Mouse (Mus musculus) layer of hippocampus, adult 2 months (tissue): Measurements from ENCODE around the gene Nos3. TPM values are rescaled to one million over a fixed set of nuclear protein-coding genes. Genes with fewer than 3 reads are reported as not detected.

Experiments
- DNase-seq, 2 experiments: peaks; one replicate each; pipeline ENCODE4 v3.0.0; 2022; ENCODE audit warnings: low spot score in 2 of 2
- H3K27ac ChIP-seq: fragments of 200-600 bp; 2 replicates; pipeline ENCODE4 v1.8.1; 2022
- H3K4me3 ChIP-seq: fragments of 200-600 bp; 2 replicates; pipeline ENCODE4 v1.8.1; 2022; ENCODE audit warnings: mild to moderate bottlenecking
- CTCF ChIP-seq: fragments of 200-600 bp; conservative IDR thresholded peaks from 2 replicates; pipeline ENCODE4 v1.8.1; 2022; ENCODE audit warnings: antibody characterized with exemption, mild to moderate bottlenecking, moderate library complexity
- total RNA-seq, 2 experiments: library from RNA; stranded (reverse); gene quantifications; 2 replicates each; pipeline ENCODE4 v1.2.3; 2021

The Nos3 gene
- total RNA-seq, 2 experiments from 2014 or later, result 6.6 to 7.8 TPM

DNA sequence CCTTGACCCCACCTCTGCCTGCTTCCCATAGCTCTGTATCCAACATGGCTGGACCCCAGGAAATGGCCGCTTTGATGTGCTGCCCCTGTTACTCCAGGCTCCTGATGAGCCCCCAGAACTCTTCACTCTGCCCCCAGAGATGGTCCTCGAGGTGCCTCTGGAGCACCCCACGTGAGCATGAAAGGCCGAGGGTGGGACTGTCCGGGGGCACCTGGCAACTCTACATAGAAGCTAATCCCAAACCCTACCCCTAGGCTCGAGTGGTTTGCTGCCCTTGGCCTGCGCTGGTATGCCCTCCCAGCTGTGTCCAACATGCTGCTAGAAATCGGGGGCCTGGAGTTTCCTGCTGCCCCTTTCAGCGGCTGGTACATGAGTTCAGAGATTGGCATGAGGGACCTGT lies 5.2 kb downstream of the Nos3 start:
- H3K4me3 ChIP-seq, result no peak overlapping the region
- no peak overlapping the region for H3K27ac ChIP-seq
- TF ChIP-seq CTCF, result no peak
- DNase-seq, result no peak

DNA sequence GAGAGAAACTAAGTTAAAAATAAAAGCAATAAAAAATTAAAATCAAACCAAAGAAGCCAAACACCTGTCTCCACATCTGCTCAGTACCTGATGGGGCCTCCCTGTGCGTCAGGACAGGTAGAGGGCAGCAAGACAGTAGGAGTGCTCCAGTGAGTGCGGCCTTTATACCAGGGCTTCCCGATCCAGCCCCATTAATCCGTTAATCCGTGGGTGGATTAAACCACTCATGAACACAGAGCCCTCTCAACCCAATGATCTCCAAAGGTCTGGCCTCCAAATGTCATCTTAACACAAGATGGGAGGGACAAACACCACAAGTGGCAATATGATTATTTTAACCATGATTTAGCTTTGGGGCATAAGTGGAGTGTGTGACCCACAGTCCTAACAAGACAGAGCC lies 9.2 kb downstream of the Nos3 start:
- no peak for DNase-seq
- no peak overlapping the region for H3K4me3 ChIP-seq
- TF ChIP-seq CTCF, result no peak
- H3K27ac ChIP-seq, result 0 out of 2 replicates have a peak overlapping the region, but pooled peaks have one; percentile 12

DNA sequence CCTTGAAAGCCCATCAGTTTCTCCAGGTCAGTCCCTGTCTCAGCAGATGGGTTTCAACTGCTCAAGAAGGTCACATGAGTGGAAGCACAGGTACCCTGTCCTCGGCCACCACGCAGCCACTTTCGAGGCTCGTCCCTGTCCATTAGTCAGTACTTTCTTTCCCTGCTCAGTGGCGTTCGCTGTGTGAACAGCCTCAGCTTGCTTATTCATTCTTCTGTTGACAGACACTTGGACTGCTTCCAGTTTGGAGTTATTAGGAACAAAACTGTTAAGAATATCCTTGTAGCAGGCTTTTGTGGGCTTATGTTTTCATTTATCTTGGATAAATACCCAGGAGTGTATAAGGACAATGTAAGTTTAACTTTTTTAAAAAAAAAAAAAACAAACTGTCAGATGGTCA lies 9.6 kb downstream of the Nos3 start:
- no peak for TF ChIP-seq CTCF
- 0 out of 2 replicates have a peak overlapping the region, but pooled peaks have one; percentile 12 for H3K27ac ChIP-seq
- no peak overlapping the region for H3K4me3 ChIP-seq
- DNase-seq, result no peak

DNA sequence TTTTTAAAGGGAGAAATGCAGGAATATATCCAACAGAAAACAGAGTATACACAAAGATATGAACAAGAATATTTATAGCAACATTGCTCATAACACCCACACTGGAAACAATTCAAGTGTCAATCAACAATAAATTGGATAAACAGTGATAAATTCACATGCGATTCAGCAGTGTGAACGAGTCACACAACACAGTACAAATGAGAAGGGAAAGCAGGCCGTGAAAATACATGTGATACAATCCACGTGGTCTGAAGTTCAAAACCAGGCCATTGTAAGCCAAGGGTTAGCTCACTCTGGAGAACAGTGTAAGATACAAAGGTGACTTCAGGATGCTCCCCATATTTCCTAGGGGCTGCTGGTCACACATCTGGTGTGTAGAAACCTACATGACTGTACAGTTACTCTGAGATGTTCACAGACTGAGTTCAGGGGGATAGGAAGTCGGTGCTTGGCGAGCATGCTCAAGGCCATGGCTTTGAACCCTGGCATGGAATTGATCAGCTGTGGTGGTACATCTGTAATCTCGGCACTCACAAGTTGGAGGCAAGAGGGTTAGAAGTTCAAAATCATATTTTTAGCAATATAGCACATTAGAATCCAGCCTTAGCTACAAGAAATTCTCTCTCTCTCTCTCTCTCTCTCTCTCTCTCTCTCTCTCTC lies 10.2 kb downstream of the Nos3 start:
- H3K27ac ChIP-seq, result no peak overlapping the region
- TF ChIP-seq CTCF, result no peak
- H3K4me3 ChIP-seq, result no peak overlapping the region
- no peak for DNase-seq

DNA sequence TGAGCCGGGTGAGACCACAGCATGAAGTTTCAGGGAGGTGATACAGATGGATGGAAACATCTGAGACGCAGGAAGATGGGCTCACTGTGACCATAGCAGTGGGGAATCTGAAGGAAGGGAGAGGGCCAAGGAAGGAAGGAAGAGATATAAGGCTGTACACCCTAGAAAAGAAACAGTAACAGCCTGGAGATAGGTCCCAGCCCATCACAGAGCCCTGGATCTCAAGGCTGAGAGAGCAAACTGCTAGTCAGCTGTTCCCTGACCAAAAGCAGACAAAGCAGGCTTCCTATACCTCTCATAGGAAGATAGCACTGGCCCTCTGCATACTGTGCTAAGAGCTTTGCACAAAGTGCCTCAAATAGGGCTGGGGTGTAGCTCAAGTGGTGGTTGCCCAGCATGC lies 14.1 kb downstream of the Nos3 start:
- no peak overlapping the region for H3K4me3 ChIP-seq
- no peak overlapping the region for H3K27ac ChIP-seq
- no peak for TF ChIP-seq CTCF
- DNase-seq, result no peak

DNA sequence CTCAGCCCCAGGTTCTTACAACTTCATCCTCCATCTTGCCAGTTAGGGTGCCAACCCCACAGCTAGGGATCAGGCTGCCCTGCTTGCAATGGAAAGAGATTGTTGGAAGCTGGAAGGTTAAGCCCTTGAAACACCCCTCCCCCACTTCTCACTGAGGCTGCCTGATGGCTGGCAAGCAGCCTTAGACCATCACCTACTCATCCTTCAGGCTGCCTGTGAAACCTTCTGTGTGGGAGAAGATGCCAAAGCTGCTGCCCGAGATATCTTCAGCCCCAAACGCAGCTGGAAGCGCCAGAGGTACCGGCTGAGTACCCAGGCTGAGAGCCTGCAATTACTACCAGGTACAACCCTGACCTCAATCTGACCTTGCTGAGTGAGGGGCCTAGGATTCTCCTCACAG lies 14.9 kb downstream of the Nos3 start:
- no peak for DNase-seq
- Histone ChIP-seq H3K27ac (no peak overlapping the region), H3K4me3 (no peak overlapping the region)
- TF ChIP-seq CTCF, result no peak

DNA sequence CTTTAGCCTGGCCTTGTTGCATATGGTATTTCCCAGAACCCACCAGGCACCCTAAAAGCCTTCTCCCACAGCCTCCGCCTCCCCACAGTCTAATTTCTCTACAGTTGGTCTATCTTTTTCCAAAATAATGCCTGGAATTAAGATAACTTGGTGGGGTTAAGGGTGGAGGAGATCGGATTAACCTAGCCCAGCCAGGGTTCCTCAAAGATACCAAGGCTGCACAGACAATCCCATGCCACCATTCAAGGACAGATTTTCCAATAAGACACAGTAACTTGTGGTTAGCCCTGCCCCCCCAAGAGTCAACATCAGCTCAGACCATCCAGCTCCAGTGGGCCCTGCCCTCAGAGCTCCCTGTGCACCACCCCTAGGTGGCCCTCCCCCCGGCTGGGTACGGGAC lies 15.9 kb downstream of the Nos3 start:
- no peak for TF ChIP-seq CTCF
- Histone ChIP-seq H3K4me3 (no peak overlapping the region), H3K27ac (no peak overlapping the region)
- DNase-seq, result no peak

DNA sequence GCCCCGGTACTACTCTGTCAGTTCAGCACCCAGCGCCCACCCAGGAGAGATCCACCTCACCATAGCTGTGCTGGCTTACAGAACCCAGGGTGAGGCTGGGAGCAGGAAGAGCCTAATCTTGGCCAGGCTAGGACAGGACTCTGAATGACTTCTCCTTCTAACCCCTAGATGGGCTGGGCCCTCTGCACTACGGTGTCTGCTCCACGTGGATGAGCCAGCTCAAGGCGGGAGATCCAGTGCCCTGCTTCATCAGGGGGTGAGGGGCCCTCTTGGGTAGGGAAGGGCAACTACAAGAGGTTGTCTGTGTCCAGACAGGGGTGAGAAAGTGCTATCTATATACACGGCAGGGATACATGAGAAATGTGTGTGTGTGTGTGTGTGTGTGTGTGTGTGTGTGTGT lies 16.9 kb downstream of the Nos3 start:
- no peak for TF ChIP-seq CTCF
- Histone ChIP-seq H3K27ac (no peak overlapping the region), H3K4me3 (no peak overlapping the region)
- no peak for DNase-seq

DNA sequence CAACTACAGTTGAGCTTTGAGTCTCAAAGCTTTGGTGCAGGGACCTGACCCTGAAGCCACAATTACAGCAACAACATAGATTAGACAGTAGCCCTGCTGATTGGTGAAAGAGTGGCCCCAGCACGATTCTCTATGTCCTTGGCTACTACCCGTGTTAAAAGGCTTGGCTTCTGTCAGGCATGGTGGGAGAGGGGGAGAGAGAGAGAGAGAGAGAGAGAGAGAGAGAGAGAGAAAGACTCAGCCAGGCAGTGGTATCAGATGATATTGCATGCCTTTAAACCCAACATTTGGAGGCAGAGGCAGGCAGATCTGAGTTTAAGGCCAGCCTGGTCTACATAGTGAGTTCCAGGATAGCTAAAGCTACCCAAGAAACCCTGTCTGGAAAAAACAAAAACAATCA lies 17.4 kb downstream of the Nos3 start:
- no peak for TF ChIP-seq CTCF
- no peak for DNase-seq
- Histone ChIP-seq H3K4me3 (no peak overlapping the region), H3K27ac (no peak overlapping the region)

DNA sequence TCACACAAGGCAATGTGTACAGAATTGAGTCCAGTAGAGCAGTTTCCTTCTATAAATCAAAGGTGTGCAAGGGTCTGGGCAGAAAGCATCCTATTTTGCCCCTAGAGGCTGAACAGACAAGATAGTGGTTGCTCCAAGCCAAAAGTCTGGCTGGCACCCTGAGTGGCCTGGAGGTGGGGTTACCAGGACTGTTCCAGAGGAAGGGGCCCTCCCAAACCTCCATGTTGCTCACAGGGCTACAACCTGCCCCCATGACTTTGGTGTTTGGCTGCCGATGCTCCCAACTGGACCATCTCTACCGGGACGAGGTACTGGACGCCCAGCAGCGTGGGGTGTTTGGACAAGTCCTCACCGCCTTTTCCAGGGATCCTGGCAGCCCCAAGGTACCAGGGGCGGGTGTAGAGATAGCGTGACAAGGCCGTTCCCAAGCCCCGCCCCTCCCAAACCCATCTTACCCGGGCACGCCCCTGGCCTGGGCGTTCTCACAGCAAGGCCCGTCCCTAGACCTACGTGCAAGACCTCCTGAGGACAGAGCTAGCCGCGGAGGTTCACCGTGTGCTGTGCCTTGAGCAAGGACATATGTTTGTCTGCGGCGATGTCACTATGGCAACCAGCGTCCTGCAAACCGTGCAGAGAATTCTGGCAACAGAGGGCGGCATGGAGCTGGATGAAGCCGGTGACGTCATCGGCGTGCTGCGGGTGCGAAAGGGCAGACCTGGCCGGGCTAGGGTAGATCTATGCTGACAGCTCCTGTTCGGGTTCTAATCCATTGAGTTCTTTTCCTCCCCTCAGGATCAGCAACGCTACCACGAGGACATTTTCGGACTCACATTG lies 18.6 kb downstream of the Nos3 start:
- Histone ChIP-seq H3K4me3 (peak overlapping the region; percentile 75), H3K27ac (peak overlapping the region; percentile 84)
- peak; percentile 88 to 90 for DNase-seq
- peak; percentile 75 for TF ChIP-seq CTCF

DNA sequence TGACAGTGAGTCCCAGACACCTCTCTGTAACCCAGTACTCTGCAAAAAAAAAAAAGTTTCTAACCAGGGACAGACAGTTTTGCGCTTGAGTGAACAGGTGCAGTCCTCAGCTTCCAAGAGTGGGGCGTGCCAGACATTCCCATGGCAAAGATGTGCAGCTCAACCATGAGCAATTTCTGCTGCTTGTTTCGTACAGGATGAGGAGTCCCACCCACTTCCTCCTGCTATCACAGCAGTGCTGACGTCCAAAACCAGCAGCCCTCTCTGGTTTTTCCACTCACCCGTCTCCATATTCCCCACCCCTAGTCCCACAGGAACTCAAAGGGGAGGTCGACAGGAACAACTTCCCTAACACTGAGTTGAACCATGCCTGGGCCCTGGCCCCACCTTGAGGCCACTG lies 19.8 kb downstream of the Nos3 start:
- TF ChIP-seq CTCF, result no peak
- peak in 1 of 2 experiments; percentile 63 for DNase-seq
- H3K4me3 ChIP-seq, result peak overlapping the region; percentile 75

DNA sequence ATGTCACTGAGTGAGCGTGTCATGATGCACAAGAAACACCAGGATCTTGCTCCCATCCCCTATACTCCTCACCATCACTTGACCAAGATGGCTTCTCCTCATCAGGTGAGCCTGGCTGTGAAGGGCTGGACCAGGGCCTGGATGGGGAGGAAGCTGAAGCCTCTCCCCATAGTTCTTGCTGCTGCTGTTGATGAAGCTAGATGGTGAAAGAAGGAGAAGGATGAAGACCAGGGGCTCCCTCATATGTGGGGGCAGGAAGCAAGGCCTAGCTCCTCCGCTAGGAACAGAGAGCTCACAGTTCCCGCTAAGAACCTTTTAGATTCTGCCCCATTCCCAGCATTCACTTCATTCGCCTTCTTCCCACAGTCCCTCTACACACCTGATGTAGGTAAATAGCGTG lies 20.8 kb downstream of the Nos3 start:
- DNase-seq, result no peak
- H3K4me3 ChIP-seq, result no peak overlapping the region
- TF ChIP-seq CTCF, result no peak
- H3K27ac ChIP-seq, result peak overlapping the region; percentile 84; the same call in 1 of the 2 replicates

More for the DNA sequence above, 19.8 kb downstream of the Nos3 start:
- H3K27ac ChIP-seq, result peak overlapping the region; percentile 84; the same call in 1 of the 2 replicates

DNA sequence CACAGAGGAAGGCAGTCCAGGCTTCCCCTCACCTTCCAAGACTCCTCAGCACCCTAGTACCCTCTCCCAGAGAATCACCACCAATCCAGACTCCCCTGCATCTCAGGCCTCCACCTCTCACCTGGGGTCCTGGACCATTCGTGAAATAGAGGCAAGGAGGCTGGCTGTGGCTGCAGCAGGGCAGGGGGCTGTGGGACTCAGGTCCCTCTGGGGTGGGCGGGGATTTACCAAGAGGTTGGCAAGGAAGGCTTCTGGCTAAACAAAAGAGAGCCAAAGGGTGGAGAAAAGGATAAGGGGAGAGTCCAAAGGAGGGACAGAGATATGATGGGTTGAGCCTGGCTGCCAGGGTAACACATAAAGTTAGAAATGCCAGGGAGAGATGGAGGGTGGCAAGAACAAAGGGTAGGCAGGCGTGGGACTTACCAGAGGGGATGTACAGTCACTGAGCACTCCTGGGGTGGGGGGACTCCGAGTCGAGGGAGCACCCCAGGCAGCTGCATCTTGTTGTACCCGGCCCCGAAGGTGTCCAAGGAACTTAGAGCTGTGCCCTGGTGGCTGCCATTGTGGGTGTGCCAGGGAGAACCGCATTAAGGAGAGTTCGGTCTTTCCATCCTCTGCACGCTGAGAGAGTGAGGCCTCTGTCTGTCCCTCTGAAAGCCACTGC lies 21.4 kb downstream of the Nos3 start:
- no peak overlapping the region for H3K27ac ChIP-seq
- TF ChIP-seq CTCF, result no peak
- no peak overlapping the region for H3K4me3 ChIP-seq
- DNase-seq, result no peak
